Mouse (Mus musculus): ENCODE measurements around the gene Cfap97d1.

The Cfap97d1 gene

GRCm38 (mm10) chr11:101984054-101985025 is at the start of gene Cfap97d1:
Cfap97d1 (plus strand) TSS chr11:101984279.
- DNase-seq (ENCODE audit: low spot score) = peak; percentile 96

DNA sequence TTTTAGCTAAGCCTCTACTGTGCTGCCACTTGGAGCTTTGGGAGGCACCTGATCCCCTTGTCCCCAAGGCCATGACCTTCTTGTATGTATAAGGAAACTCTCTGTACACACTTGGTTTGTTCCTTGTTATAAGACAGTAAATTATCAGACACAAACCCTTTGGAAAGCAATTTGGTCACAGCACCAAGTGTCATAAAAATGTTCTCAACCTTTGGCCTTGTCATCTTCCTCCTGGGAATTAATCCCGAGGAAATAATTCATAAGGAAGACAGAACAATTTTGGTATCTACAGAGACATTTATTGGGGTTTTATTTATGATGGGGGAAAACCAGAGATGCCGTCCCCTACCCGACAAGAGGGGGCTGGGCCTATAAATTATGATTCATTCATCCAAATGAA is 48.3 kb upstream of the Cfap97d1 start:
- no peak for DNase-seq (ENCODE audit: low spot score)

GRCm38 (mm10) chr11:101936421-101936820 is 47.7 kb upstream of the Cfap97d1 start:
- DNase-seq (ENCODE audit: low spot score) = peak; percentile 50

DNA sequence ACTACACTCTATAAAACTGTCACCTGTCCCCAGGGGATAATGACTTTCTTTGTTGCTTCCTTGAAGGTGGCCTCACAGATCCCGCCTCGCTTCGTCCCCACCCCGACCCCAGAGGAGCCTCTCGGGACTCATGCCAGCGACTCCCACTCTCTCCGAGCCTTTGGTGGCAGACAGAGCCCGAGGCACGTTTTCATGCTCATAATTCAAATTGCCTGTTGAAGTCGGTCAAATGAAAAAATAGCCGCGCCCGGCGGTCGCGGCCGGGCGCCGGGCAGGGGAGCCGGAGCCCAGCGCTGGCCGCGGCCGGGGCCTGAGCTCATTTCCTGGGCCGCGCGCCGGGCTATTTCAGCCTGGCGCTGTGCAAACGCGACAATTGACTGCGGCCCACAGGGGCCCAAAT is 47.0 kb upstream of the Cfap97d1 start:
- DNase-seq (ENCODE audit: low spot score) = peak; percentile 61

- no peak for DNase-seq (ENCODE audit: low spot score)
These were observed 41.0 kb upstream of the Cfap97d1 start for GRCm38 (mm10) chr11:101943055-101943454.

DNA sequence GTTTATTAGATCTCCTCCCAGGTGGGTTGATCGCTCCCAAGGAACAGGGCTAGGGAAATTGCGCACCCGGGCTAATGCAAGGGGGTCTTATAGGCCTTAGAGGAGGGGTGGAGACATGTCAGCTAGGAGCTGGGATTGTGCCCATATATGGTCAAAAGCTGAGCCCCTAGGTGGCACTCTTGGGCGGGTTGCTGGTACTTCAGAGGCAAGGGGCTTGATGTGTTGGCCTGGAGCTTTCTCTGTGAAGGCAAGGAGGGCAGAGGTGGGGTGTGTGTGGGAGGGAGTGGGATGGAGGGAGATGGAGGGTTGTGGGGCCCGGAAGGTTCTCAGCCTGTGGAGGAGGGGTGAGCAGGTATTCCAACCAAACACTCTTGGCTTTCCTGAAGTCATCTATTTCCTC is 37.6 kb upstream of the Cfap97d1 start:
- DNase-seq (ENCODE audit: low spot score) = peak; percentile 74

DNA sequence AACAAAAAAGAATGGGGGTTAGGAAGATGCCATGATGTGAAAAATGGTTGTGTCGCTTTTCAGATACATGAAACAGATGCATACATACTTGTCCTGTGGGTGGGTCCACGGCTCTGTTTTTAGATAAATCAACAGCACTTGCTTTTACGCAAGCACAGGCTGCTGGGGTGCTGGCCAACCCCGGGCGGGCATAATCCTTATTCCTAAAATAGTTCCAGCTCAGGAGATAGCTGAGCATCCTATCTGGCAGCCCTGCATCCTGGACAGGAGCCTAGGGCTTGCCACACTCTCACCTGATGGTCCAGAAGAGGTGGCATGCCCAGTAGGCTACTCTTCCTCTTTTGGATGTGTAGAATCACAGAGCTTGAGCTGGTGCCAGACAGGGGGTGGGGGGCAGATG is 34.1 kb upstream of the Cfap97d1 start:
- no peak for DNase-seq (ENCODE audit: low spot score)

GRCm38 (mm10) chr11:101952541-101953341 is 31.3 kb upstream of the Cfap97d1 start:
- DNase-seq (ENCODE audit: low spot score) = peak; percentile 53

DNA sequence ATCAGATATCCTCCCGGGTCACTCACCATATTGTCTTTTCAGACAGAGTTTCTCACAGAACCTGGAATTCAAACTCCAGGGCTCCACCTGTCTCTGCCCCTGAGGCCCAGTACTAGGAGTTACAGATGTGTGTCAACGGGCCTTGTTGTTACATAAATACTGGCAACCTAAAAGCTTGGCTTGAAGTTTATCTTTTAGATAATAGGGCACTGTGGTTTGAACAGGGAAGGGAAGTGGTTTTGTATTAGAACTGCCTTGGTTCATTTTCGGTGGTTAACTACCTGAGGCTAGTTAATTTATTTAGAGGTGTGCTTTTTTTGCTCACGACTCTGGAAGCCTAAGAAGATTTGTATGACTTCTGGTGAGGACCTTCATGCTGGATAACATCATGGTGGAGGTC is 30.6 kb upstream of the Cfap97d1 start:
- no peak for DNase-seq (ENCODE audit: low spot score)

- DNase-seq (ENCODE audit: low spot score) = no peak
These were observed 26.6 kb upstream of the Cfap97d1 start for GRCm38 (mm10) chr11:101957476-101957875.

- peak; percentile 52 for DNase-seq (ENCODE audit: low spot score)
These were observed 21.0 kb upstream of the Cfap97d1 start for GRCm38 (mm10) chr11:101963043-101963442.

- DNase-seq (ENCODE audit: low spot score) = peak; percentile 63
These were observed 20.4 kb upstream of the Cfap97d1 start for GRCm38 (mm10) chr11:101963473-101964291.

DNA sequence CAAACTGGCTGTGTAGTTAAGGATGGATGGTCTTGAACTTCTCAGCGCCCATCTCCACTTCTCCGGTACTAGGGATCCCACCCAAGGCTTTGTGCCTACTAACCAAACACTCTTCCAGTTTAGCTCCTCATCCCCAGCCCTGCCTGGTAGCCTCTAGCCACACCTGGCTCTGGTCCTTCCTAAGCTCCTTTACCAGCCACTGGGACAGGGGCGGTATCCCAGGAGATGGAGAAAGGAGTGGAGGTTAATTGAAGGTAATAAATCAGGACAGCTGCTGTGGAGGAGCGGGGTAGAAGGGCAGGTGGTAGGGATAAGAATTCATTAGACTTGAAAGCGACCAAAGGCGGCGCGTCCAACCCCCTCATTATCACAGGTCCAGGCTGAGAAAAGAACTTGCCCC is 19.4 kb upstream of the Cfap97d1 start:
- DNase-seq (ENCODE audit: low spot score) = peak; percentile 55

DNA sequence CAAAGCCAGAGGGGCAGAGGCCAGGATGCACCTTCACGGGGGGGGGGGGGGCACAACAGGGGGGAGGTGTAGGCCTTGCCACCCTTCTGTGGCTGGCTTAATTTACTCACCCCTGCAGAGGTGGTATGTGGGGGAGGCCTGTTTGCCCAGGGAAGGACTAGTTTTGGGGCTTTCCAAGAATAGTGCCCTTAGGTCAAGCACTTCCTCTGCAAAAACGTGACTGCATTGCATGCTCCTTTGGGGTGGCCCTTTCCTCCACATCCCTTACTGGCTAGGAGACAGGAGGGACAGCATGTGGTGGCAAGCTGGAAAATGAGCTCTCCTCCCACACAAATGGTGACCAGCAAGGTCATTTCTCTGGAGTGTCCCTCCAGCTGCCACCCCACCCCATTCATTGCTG is 18.5 kb upstream of the Cfap97d1 start:
- DNase-seq (ENCODE audit: low spot score) = no peak

GRCm38 (mm10) chr11:101966965-101967614 is 17.0 kb upstream of the Cfap97d1 start, which contains the start of gene Sost:
Sost (minus strand) TSS chr11:101967015.
- DNase-seq (ENCODE audit: low spot score) = no peak

- no peak for DNase-seq (ENCODE audit: low spot score)
These were observed 15.8 kb upstream of the Cfap97d1 start for GRCm38 (mm10) chr11:101968311-101968710.

GRCm38 (mm10) chr11:101968791-101969190 is 15.3 kb upstream of the Cfap97d1 start:
- peak; percentile 95 for DNase-seq (ENCODE audit: low spot score)

DNA sequence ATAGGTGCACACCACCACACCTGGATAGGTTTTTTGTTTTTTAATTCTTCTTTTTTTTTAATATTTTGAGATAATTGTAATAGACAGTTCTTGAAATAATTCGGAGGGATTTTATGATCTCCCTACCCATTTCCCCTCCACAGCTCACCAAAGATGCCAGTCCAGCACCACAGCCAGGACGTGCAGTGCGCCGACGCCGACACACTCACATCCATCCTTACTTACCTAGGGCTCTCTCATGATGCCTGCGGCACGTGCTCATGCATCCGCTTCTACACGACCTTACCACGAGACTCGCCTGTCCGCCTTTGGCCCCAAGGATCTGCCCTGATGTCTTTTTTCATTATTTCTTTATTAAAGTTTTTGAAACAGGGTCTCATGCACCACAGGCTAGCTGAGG is 14.2 kb upstream of the Cfap97d1 start:
- DNase-seq (ENCODE audit: low spot score) = no peak

GRCm38 (mm10) chr11:101971410-101971809 is 12.7 kb upstream of the Cfap97d1 start:
- DNase-seq (ENCODE audit: low spot score) = no peak

- no peak for DNase-seq (ENCODE audit: low spot score)
These were observed 12.0 kb upstream of the Cfap97d1 start for GRCm38 (mm10) chr11:101972097-101972496.

DNA sequence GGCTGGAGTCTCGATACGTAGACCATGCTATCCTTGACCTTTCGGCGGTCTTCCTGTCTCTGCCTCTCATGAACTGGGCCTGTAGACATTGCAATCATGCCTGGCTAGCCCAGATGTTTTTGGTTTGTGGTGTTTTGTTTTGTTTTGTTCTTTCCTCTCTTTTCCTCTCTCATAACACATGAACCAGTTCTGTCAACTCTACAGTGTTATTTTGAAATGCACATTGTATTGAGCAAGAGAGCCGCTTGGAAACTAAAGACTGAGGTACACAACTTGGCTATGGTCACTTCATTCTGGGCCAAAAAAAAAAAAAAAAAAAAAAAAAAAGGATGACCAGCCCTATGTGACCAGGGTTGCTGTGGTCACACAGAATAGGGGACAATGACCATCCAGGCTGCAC is 11.4 kb upstream of the Cfap97d1 start:
- no peak for DNase-seq (ENCODE audit: low spot score)

All from embryo, embryonic 10.5 days (tissue).